In genomic region chr6:87696544-87696943, GRCm38 (mm10) we compare ENCODE assay signal across 25 mouse cellular contexts. TPM values are rescaled to one million over a fixed set of nuclear protein-coding genes. Genes with fewer than 3 reads are reported as not detected.
"Had no signal": no experiment of that assay in that cellular context is flagged by ENCODE, and none has a peak within 500 bp of the region (broad histone marks: within the 10 kb centered on the region; RNA-seq: fewer than 3 reads in every experiment).

No protein-coding gene starts in this region.

- H3K9ac ChIP-seq: limb, embryonic 12.5 days; limb, embryonic 15.5 days; liver, embryonic 14.5 days; liver, postnatal 0 days; lung, embryonic 14.5 days; midbrain, embryonic 15.5 days; neural tube, embryonic 13.5 days; stomach, embryonic 15.5 days had no signal

- H3K4me3 ChIP-seq: layer of hippocampus, adult 2 months; limb, embryonic 12.5 days; limb, embryonic 15.5 days; midbrain, embryonic 15.5 days; myocyte; neural tube, embryonic 13.5 days; stomach, embryonic 15.5 days had no signal

- H3K9me3 ChIP-seq: limb, embryonic 15.5 days; midbrain, embryonic 15.5 days; neural tube, embryonic 13.5 days; stomach, embryonic 15.5 days had no signal

- H3K27ac ChIP-seq: limb, embryonic 12.5 days; limb, embryonic 15.5 days; liver, embryonic 14.5 days; macrophage; midbrain, embryonic 15.5 days; neural tube, embryonic 13.5 days; stomach, embryonic 15.5 days had no signal

- H3K4me1 ChIP-seq: limb, embryonic 15.5 days; midbrain, embryonic 15.5 days; neural tube, embryonic 13.5 days; stomach, embryonic 15.5 days had no signal

- ATAC-seq: liver, postnatal 0 days; lung, postnatal 0 days; midbrain, embryonic 15.5 days had no signal

- H3K36me3 ChIP-seq: limb, embryonic 12.5 days; limb, embryonic 15.5 days; midbrain, embryonic 15.5 days; neural tube, embryonic 13.5 days; stomach, embryonic 15.5 days had no signal

- H3K4me2 ChIP-seq: limb, embryonic 12.5 days; limb, embryonic 15.5 days; liver, embryonic 11.5 days; lung, embryonic 14.5 days; midbrain, embryonic 15.5 days; neural tube, embryonic 13.5 days; stomach, embryonic 15.5 days had no signal

- H3K27me3 ChIP-seq: limb, embryonic 12.5 days; limb, embryonic 15.5 days; midbrain, embryonic 15.5 days; neural tube, embryonic 13.5 days; stomach, embryonic 15.5 days had no signal

- DNase-seq: kidney, postnatal 14 days; kidney, postnatal 4 days; layer of hippocampus, postnatal 36 days; left cerebral cortex, postnatal 4 days; liver, postnatal 0 days; lung, embryonic 14.5 days; retina, postnatal 1 day; right cerebral cortex, postnatal 25 days; spleen, adult 18-20 months; thymus, adult 18-20 months; thymus, postnatal 4 days had no signal

RNA-seq across cellular contexts. Expression of gene Efcc1, which starts 34.1 kb away (rescaled TPM):
- total RNA-seq: megakaryocyte, adult 5-6 weeks; monocyte, adult 5-6 weeks; neutrophil, adult 5-6 weeks had no signal
- polyA plus RNA-seq: macrophage had no signal
